Mouse (Mus musculus) C2C12 (cell line): Measurements from ENCODE around the gene Npas2. TPM values are rescaled to one million over a fixed set of nuclear protein-coding genes. Genes with fewer than 3 reads are reported as not detected.
A peak's percentile ranks its signal among the peaks of the same experiment; 100 is the strongest.

Source experiments
- H3K27me3 ChIP-seq: one replicate; pipeline ENCODE4 v1.6.1; 2011; ENCODE audit not compliant: control insufficient read depth, insufficient read depth, insufficient read length
- H3K36me3 ChIP-seq: one replicate; pipeline ENCODE4 v1.6.1; 2011; ENCODE audit not compliant: control insufficient read depth, insufficient read depth
- H3K4me3 ChIP-seq: one replicate; pipeline ENCODE4 v1.5.1; 2011; ENCODE audit warnings: mild to moderate bottlenecking, control low read depth; ENCODE audit not compliant: poor library complexity, insufficient read depth, severe bottlenecking
- H3K79me2 ChIP-seq: one replicate; pipeline ENCODE4 v1.6.1; 2011; ENCODE audit not compliant: control insufficient read depth, insufficient read depth
- H3K79me3 ChIP-seq: one replicate; pipeline ENCODE4 v1.6.1; 2011; ENCODE audit warnings: low read depth, control low read depth
- H3ac ChIP-seq: one replicate; pipeline ENCODE3; 2011; ENCODE audit warnings: low read depth; ENCODE audit not compliant: control insufficient read depth, insufficient read length
- CEBPB ChIP-seq: IDR thresholded peaks from one replicate; pipeline ENCODE4 v1.6.1; 2011; ENCODE audit warnings: low read depth, mild to moderate bottlenecking, control low read depth, moderate library complexity
- CTCF ChIP-seq: IDR thresholded peaks from one replicate; pipeline ENCODE4 v1.5.1; 2011; ENCODE audit not compliant: control insufficient read depth, insufficient read depth, insufficient read length
- FOSL1 ChIP-seq: IDR thresholded peaks from one replicate; pipeline ENCODE4 v1.8.0; 2011; ENCODE audit warnings: mild to moderate bottlenecking, low read length; ENCODE audit not compliant: poor library complexity, insufficient read depth, severe bottlenecking
- MAX ChIP-seq: IDR thresholded peaks from one replicate; pipeline ENCODE4 v1.6.1; 2011; ENCODE audit warnings: mild to moderate bottlenecking, control low read depth
- MYOD1 ChIP-seq: IDR thresholded peaks from one replicate; pipeline ENCODE4 v1.6.1; 2011; ENCODE audit warnings: low read depth; ENCODE audit not compliant: control insufficient read depth, insufficient read length
- MYOG ChIP-seq: IDR thresholded peaks from one replicate; pipeline ENCODE4 v1.6.1; 2011; ENCODE audit not compliant: control insufficient read depth, insufficient read length; ENCODE audit errors: extremely low read depth
- USF1 ChIP-seq: IDR thresholded peaks from one replicate; pipeline ENCODE4 v1.6.1; 2011; ENCODE audit warnings: low read depth, mild to moderate bottlenecking, control low read depth, moderate library complexity
- polyA plus RNA-seq: library from polyadenylated mRNA; unstranded; fragments of >200 nt; fragmentation: generic; extraction: Trizol; gene quantifications from one replicate; pipeline ENCODE4 v1.2.1, GENCODE M21; 2012; ENCODE audit warnings: missing spikeins

Npas2 gene
- polyA plus RNA-seq, 1 experiment = not detected

DNA sequence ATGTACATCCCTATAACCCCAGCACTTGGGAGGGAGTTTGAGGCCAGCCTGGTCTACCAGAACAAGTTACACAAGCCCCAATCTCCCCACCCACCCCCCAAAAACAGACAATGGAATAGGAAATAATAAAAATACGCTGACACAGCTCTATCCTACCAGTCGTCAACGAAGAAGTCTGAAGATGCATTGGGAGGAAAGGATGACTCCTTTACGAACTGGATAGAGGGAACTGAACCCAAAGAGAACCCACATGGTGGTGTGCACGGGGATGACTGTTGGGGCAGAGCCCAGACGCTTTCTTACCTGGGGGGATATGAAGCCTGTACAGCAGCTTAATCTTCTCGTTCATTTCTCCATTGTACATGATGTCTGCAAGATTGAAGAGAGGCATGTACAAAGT, 182.6 kb downstream of the Npas2 start:
- H3K4me3 ChIP-seq = no peak overlapping the region
- no peak overlapping the region for H3ac ChIP-seq
- no peaks in the 10 kb centered on the region for H3K27me3 ChIP-seq
- peaks cover 12% of the 10 kb centered on the region for H3K79me2 ChIP-seq
- H3K79me3 ChIP-seq = peaks cover 4% of the 10 kb centered on the region
- H3K36me3 ChIP-seq = peaks cover 28% of the 10 kb centered on the region
- TF ChIP-seq USF1 (no peak), MAX (no peak)

GRCm38 (mm10) chr1:39376726-39377240, 183.3 kb downstream of the Npas2 start:
- Histone ChIP-seq H3K79me2 (peaks cover 6% of the 10 kb centered on the region), H3ac (no peak overlapping the region), H3K27me3 (no peaks in the 10 kb centered on the region), H3K36me3 (peaks cover 22% of the 10 kb centered on the region), H3K79me3 (no peaks in the 10 kb centered on the region), H3K4me3 (no peak overlapping the region)
- no peak for TF ChIP-seq USF1
- TF ChIP-seq MYOD1 = no peak
- no peak for TF ChIP-seq MYOG
- TF ChIP-seq CTCF = no peak
- no peak for TF ChIP-seq FOSL1
- TF ChIP-seq MAX = no peak
- no peak for TF ChIP-seq CEBPB

- TF ChIP-seq CTCF (no peak), CEBPB (no peak), MYOD1 (no peak), MAX (no peak), MYOG (no peak), FOSL1 (no peak), USF1 (no peak)
Observed at GRCm38 (mm10) chr1:39378540-39378939, 185.0 kb downstream of the Npas2 start.

GRCm38 (mm10) chr1:39379021-39379420, 185.5 kb downstream of the Npas2 start:
- Histone ChIP-seq H3K4me3 (no peak overlapping the region), H3K79me3 (no peaks in the 10 kb centered on the region), H3ac (no peak overlapping the region), H3K36me3 (peaks cover under 1% of the 10 kb centered on the region), H3K27me3 (no peaks in the 10 kb centered on the region), H3K79me2 (no peaks in the 10 kb centered on the region)
- no peak for TF ChIP-seq MYOG
- TF ChIP-seq MAX = no peak
- TF ChIP-seq USF1 = no peak
- no peak for TF ChIP-seq CTCF
- TF ChIP-seq CEBPB = no peak
- TF ChIP-seq FOSL1 = no peak
- no peak for TF ChIP-seq MYOD1

More at GRCm38 (mm10) chr1:39378540-39378939, 185.0 kb downstream of the Npas2 start:
- Histone ChIP-seq H3ac (no peak overlapping the region), H3K36me3 (peaks cover 5% of the 10 kb centered on the region), H3K79me3 (no peaks in the 10 kb centered on the region), H3K27me3 (no peaks in the 10 kb centered on the region), H3K79me2 (no peaks in the 10 kb centered on the region), H3K4me3 (no peak overlapping the region)

DNA sequence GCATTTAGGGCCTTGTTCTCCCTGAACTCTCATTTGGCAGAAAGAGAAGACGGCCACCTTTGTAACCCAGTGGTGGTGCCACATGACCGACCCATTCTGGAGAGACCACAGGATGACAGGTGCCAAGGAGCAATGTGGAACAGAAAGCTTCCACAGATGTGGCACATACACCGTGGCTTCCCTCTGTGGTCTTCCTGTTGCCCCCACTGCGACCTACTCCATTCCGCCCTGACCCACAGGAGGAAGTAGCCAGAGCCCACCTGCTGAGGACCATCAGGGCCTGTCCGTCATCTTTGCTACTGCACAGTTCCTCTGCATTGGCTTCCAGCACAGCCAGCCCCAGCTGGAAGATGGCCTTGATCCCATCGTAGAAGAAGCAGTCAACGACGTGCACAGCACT, 187.5 kb downstream of the Npas2 start:
- H3ac ChIP-seq = no peak overlapping the region
- TF ChIP-seq CTCF = no peak
- TF ChIP-seq MAX = no peak
- peak; percentile 76 for TF ChIP-seq MYOD1
- no peak for TF ChIP-seq MYOG
- TF ChIP-seq FOSL1 = no peak
- TF ChIP-seq CEBPB = no peak
- TF ChIP-seq USF1 = no peak
- H3K36me3 ChIP-seq = no peaks in the 10 kb centered on the region
- no peaks in the 10 kb centered on the region for H3K79me2 ChIP-seq
- no peaks in the 10 kb centered on the region for H3K79me3 ChIP-seq
- H3K27me3 ChIP-seq = no peaks in the 10 kb centered on the region
- H3K4me3 ChIP-seq = no peak overlapping the region

GRCm38 (mm10) chr1:39384914-39385313, 191.4 kb downstream of the Npas2 start:
- Histone ChIP-seq H3K27me3 (no peaks in the 10 kb centered on the region), H3ac (no peak overlapping the region), H3K79me2 (no peaks in the 10 kb centered on the region), H3K79me3 (no peaks in the 10 kb centered on the region), H3K36me3 (no peaks in the 10 kb centered on the region), H3K4me3 (no peak overlapping the region)
- no peak for TF ChIP-seq CEBPB
- TF ChIP-seq CTCF = no peak
- no peak for TF ChIP-seq MAX
- TF ChIP-seq MYOD1 = no peak
- TF ChIP-seq FOSL1 = no peak
- no peak for TF ChIP-seq USF1
- no peak for TF ChIP-seq MYOG
